Mouse (Mus musculus): ENCODE results near the gene Gm17018. TPM values are rescaled to one million over a fixed set of nuclear protein-coding genes. Genes with fewer than 3 reads are reported as not detected.
A peak's percentile ranks its signal among the peaks of the same experiment; 100 is the strongest.

Gene Gm17018
- total RNA-seq (2015; ENCODE audit: low replicate concordance) (1.2 and 5.6 TPM in 2 replicates), total RNA-seq (2017; ENCODE audit: low replicate concordance) (0.68 and 2.5 TPM in 2 replicates)

DNA sequence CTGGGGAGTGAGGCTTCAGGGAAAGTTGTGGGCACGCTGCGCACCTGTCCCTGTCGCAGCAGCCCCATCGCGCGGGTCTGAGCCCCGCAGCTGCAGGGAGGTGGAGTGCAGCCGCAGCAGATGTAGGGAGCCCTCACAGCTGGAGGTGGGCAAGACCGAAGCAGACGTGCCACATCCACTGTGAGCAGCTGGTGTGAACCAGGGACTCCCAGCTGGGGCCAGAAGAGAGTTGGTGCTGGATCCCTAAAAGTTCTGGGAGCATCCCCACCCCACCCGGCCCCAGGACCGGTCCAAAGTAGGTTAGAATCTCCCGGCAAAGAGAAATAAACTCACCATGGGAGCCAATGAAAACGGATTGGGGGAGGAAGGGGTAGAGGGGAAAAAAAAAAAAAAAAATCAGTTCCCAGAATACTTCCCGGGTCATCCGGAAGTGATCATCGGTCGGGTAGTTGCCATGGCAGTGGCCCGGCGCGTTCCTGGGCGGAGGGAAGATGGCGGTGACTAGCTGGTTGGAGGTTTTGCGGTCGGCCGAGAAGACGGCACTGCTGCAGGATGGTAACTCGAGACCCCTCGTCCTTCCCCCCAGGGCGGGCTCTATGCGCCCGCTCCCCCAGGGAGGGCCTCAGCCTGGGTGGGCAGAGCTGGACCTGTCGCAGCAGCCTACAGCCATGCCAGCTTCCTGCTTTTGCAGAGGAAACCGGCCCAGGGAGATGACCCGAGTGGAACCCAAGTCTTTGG lies at the start of gene Gm17018, which contains the start of gene Poll:
Gene Gm17018, plus strand, starts transcription at position 463 of the 738 bp plus-strand sequence.
Gene Poll, minus strand, starts transcription at position 379 of the 738 bp plus-strand sequence.
- peak; percentile 87 for ATAC-seq (replicated peaks; ENCODE audit: low FRiP score, poor library complexity, severe bottlenecking)

DNA sequence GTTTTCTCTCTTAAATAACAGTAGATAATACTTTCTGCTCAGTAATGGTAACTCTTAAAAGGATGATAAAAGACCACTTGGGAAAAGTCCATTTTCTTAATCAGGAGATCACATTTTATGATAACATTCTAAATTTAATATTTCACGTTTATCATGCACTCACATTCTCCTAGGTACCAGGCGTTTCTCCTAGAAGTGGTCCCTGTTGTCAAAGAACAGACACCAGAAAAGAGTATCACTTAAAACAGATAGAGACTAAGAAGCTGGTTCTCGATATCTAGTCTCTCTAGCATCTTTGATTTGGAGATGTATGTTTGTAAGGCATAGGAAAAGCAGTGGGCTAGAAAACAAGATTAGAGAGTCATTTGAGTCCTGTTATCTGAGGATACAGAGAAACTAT lies 49.7 kb upstream of the Gm17018 start:
- no peak for ATAC-seq (replicated peaks; ENCODE audit: low FRiP score, poor library complexity, severe bottlenecking)

DNA sequence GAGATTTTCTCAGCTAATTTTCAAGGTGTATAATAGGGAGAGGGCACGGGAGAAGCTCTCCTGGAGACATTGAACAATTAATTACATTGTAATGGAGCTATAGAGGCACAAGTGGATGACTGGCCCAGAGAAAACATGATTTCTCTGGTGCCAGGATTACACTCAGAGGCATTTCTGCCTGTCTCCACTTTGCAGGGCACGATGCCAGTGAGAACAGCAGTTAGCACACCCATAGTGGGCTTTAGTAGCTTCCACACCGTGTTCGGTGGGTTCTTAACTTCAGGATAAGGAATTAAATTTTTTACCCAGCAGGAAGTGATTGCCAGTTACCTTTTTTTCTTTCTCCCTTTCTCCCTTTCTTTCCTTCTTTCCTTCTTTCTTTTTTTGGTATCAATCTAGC lies 49.0 kb upstream of the Gm17018 start:
- ATAC-seq (replicated peaks; ENCODE audit: low FRiP score, poor library complexity, severe bottlenecking), result no peak

DNA sequence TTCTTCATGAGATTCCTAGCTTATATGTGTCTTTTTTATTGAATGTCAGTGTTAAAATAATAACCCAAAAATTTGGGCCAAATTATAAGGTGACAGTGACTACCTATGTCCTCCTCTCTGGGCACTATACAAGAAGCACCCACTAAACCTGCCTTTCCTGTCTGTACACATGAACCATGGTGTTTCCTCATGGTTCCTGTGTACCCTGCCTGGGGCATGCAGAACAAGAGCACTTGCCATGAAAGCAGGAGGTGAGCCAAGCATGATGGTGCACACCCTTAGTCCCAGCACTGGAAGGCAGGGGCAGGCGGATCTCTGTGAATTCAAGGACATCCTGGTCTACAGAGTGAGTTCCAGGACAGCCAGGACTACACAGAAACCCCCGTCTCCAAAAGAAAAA lies 45.1 kb upstream of the Gm17018 start:
- ATAC-seq (replicated peaks; ENCODE audit: low FRiP score, poor library complexity, severe bottlenecking), result no peak

DNA sequence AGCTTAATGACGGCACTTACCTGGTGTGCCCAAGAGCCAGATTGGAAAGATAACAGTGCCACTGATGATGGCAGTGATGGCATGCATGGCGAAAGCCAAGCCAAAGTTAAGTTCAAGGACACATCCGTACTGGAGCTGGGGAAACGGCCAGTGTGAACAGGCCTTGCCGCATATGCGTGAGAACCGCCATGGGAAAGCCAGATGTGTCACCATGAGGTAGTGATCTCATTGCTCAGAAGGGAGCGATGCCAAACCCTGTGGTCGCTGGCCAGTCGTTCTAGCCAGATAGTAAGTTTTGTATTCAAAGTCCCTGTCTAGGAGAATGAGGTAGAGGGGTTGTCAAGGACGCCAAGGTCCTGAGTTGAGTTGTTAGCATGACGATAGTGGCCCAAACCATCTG lies 44.2 kb upstream of the Gm17018 start:
- no peak for ATAC-seq (replicated peaks; ENCODE audit: low FRiP score, poor library complexity, severe bottlenecking)

DNA sequence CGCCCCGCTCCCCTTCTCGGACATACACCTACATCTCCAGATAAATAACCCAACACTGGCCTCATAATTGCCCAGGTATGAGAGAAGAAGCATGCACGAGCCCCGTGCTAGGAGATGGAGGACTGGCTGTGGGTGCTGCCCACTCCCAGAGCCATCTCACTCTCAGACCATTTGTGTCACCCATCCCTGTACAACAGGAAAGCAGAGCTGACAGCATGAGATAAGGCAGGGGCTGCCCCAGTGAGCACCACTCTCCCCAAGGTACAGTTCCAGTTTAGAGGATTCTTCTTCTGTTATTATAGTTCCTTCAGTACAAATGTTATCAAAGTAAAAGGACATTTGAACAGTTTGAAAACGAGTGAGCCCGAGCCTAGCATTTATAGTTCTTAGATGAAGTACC lies 33.0 kb upstream of the Gm17018 start:
- no peak for ATAC-seq (replicated peaks; ENCODE audit: low FRiP score, poor library complexity, severe bottlenecking)

DNA sequence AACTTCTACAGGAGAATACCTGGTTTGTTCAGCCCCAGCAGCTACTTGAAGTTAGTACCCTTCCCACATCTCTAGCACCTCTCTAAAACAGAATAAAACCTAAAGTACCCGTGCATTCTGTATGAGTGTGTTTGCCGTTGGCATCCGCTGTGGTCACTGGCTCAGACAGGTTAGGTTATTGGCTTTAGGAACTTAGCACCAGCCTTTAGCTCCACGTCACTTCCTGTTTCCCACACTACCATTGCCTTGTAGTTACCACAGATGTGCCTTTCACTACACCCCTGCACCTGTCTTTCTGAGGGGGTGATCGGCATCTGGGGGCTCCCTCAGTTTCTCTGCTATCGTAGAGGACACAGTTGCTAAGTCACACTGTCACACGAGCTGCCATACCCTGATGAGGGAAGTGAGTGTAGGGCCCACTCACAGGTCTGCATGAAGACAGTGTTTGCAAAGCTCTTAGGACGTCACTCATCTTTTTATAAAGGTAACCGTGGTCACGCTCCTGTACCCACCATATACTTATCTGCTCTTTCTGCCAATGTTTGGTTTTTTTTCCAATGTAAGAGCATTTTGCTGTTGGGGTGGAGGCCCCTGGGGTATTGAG lies 32.4 kb upstream of the Gm17018 start:
- ATAC-seq (replicated peaks; ENCODE audit: low FRiP score, poor library complexity, severe bottlenecking), result no peak

DNA sequence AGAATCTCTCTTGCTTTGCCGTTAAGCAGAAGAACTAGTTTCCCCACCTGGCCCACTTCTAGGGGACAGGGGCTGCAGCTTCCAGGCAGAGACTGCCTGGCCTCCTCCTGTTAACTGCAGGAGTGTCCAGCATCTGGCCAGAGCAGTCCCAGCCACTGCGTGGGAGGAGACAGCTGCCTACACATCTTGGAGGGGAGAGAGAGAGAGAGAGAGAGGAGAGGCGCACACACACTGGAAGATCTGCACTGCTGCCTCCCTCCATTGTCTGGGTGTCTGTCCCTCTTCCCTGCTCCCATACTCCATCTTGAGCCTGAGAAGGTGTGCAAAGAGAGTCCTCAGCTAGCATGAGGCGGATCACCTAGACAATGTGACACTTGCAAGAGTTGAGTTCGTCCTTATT lies 31.1 kb upstream of the Gm17018 start:
- ATAC-seq (replicated peaks; ENCODE audit: low FRiP score, poor library complexity, severe bottlenecking), result no peak

DNA sequence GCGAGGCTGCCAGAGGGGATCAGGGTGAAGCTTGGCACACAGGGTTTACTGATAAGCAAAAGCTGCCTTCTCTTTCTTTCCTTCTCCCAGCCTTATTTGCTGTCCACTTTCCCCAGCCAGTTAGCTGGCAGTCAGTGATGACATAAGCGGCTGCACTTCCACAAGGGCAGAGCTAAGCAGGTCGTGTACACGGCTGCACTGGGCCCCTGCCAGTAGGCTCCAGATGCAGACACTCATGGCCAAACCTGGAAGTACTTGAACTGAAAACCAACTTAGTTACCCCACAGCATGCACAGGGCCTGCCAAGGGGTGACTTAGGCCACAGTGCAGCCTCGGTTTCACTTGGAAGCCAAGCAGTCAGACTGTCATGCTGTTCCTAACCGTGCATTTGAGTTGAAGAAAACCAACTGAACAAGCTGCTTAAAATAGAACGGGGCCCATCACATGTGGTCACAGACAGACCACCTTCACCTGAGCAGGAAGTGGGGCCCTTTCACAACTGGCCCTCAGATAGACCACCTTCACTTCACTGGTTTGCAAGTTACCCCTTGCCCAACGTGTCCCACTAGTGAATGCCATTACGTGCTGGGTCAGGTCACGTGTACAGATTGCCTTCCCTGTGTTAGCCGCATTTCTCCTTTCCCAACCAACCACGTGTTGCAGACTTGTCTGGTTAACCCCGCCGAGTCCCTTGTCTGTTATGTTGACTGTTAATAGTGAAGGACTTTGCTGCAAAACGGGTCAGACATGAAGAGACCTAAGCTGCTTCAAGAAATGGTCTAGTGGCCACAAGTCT lies 30.0 kb upstream of the Gm17018 start:
- ATAC-seq (replicated peaks; ENCODE audit: low FRiP score, poor library complexity, severe bottlenecking), result 0 out of 2 replicates have a peak, but pooled peaks have one; percentile 14

DNA sequence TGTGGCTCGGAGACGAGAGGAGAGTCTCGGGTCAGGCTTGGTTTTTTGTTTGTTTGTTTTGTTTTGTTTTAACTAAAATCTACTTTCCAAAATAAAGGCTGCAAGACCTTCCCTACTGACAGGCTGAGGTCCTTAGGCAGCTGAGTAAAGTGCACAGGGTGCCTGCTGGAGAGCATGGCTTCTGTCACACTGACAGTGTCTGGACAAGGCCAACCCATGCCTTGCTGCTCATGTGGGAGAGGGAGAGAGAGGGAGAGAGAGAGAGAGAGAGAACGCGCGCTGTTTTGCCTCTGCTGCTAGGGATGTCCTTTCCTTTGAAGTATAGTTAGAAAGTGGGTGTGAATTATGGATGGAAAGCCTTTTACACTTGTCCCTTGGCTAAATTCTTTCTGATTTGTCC lies 28.9 kb upstream of the Gm17018 start:
- no peak for ATAC-seq (replicated peaks; ENCODE audit: low FRiP score, poor library complexity, severe bottlenecking)

DNA sequence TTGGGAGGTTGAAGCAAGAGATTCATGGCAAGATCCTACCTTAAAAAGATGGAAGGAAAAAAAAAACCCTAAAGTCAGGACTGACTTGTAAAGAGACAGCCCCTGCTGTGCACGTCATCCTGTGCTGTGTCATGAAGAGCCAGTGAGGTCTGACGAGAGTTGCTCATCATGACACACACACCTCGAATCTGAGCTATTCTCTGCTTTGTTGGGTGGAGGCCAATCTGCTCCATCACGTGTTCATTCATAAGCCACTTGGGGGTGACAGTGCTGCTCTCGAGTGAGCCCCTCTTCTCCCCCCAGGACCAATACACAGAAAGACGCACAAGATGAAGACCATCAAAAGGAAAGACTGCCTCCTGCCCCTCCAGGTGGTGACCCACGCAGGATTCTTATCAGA lies 26.8 kb upstream of the Gm17018 start:
- no peak for ATAC-seq (replicated peaks; ENCODE audit: low FRiP score, poor library complexity, severe bottlenecking)

DNA sequence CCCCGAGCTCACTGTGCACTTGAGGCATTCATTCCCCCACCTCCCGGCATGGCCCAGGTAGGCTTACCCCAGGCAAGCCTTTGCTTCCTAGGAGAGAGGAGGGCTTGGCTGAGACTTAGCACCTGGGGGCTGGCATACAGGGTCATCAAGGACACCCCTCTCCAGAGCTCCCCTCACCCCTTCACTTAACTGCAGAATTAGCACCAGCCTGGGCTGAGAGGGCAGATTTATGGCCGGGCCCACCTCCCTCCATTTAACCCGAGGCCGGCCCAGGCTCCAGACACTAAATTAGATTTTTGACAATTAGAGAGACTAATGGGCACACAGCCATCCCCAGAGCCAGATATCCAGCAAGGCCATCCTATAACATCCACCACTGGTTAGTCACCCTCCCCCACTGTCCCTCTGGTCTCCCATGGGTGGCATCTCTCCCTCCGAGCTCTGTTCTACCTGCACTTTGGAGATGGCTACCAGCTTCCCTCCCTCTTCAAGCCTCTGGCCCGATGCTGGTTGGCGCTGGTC lies 25.1 kb upstream of the Gm17018 start:
- no peak for ATAC-seq (replicated peaks; ENCODE audit: low FRiP score, poor library complexity, severe bottlenecking)

DNA sequence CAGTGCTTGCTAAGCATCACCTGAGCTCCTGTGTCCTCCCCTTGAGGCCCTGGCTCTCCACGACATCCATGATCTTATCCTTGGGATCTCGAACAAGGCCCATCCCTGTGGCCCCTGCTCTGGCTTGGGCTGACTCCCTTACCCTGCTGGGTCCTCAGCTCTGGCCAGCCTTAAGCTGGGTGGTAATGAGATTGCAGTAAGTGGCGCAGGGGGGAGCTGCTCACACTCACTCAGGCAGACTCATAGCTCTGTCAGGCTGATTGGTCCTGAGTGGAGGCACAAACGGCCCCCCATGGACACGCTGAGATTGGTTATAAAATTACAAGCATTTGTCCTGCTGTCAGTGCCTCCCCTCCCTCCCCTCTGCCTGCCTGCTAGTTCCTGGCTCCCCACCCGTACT lies 24.5 kb upstream of the Gm17018 start:
- ATAC-seq (replicated peaks; ENCODE audit: low FRiP score, poor library complexity, severe bottlenecking), result no peak

DNA sequence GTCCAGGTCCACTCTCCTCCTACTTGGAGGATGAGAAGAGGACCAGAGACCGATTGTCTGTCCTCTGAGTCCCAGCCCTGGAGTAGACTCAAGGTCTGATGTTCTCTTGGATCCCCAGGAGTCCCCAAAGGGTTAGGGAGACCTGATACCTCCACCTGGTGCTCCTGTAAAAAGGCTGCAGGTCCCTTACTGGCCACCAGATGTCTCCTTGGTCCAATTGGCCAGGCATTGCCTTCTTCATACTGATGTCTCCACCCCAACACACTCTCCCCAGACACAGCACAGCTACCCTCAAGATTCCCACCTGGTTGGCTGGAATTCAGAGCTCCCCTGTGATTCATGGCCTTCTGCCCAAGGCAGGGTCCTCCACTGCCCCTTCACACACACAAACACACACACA lies 22.9 kb upstream of the Gm17018 start:
- peak; percentile 68 for ATAC-seq (replicated peaks; ENCODE audit: low FRiP score, poor library complexity, severe bottlenecking)

DNA sequence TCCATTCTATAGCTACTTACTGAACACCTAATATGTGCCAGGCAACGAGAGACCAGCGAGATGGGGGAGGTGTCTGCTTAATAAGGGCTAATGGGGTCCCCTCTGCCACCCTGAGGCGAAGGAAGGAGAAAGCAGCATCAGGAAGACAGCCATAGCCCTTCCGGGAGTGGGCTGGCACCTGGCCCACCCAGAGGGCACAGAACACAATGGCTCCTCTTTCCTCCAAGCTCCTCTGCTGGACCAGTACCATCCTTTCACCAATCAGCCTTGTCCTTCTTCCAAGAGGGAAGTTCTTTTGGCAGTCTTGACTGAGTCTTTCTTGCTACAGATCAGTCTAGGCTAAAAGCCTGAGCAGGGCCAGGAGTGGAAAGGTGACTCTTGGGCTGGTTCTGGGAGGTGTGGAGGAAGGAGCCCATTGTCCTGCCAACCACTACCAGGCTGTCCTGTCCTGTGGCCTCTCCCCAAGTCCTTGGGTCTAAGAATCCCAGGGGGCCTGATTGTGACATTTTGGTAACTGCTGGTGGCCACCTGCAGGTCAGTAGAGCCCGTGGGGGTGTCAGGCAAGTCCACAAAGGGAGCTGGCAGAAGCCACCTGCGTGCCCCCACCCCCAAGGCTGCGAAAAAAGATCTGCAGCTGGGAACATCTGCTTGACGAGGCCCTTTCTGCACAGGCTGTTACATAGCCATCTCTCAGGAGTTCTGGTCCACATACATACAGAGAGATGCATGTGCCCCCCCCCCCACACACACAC lies 19.6 kb upstream of the Gm17018 start:
- ATAC-seq (replicated peaks; ENCODE audit: low FRiP score, poor library complexity, severe bottlenecking), result no peak

DNA sequence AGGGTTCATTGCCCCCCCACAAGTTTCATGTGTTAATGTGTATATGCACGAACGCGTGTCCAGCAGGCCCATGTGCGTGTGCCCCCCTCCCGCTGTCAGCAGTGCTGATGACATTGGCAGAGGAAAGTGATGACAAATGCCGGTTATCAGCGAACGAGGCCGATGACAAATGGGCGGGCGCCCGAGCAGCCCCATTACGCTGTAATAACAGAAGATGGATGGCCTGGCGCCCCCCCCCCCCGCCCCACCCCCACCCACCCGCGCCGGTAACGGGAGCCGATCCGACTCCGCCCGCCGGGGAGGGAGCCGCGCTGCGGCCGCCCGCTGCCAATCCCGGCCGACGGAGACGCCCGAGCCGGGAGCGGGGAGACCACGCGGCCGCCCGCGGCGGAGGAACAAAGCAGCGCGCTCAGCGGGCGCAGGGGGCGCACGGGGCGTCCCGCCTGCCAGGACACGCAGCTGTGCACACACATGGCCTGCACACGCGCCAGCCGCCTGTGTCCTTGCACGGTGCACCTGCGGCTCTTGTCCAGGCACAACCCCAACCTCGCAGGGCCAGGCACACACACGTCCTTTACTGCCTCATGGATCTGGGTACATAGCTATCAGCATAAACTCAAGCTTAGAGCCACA lies 18.9 kb upstream of the Gm17018 start:
- no peak for ATAC-seq (replicated peaks; ENCODE audit: low FRiP score, poor library complexity, severe bottlenecking)

DNA sequence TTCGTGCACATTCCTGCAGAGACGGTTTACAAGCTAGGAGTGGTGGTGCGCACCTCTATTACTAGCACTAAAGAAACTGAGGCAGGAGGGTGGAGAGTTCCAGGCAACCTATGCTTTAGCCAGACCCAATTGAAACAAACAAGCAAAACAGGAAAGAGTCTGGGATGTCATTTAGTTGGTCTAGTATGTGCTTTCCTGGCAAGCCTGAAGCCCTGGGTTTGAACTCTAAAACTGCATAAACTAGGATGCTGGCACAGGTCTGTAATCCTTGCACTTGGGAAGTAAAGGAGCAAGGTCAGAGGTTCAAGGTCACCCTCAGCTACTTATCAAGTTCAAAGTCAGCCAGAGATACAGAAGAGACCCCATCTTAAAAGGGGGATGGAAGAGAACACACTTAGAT lies 18.4 kb upstream of the Gm17018 start:
- ATAC-seq (replicated peaks; ENCODE audit: low FRiP score, poor library complexity, severe bottlenecking), result no peak

DNA sequence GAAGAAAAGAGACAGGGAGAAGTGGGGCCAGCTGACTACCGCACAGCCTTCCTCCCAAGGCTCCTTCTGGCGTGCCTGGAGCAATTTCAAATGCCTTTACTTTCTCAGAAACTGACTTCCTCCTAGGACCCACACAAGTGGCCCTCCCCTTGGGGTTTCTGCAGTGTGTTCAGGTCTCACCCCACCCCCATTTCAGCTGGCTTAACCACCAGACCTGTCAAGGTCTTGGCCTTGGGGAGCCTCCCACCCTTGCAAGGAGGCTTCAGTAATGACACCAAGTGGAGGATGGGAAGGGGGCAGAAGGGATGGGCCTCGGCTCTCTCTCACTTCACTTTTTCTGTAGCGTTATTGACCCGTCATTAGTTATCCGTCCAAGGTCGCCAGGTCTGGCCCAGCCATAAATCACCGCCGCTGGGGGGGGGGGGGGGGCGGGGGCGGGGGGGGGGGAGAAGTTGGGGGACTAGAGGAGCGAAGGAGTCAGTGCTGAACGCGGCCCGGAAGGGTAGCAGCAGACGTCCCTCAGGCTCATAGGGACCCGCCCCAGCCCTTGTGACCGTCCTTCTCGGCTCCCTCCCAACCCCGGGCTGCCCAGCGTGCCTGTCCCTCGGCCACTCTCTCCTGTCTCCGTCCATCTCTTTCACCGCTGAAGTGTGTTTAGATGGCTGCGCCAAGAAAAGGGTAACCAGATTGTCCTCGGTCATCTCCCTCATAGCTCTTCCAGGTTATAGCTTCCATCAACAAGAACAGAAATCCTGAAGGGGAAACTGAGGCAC lies 16.1 kb upstream of the Gm17018 start:
- ATAC-seq (replicated peaks; ENCODE audit: low FRiP score, poor library complexity, severe bottlenecking), result no peak

DNA sequence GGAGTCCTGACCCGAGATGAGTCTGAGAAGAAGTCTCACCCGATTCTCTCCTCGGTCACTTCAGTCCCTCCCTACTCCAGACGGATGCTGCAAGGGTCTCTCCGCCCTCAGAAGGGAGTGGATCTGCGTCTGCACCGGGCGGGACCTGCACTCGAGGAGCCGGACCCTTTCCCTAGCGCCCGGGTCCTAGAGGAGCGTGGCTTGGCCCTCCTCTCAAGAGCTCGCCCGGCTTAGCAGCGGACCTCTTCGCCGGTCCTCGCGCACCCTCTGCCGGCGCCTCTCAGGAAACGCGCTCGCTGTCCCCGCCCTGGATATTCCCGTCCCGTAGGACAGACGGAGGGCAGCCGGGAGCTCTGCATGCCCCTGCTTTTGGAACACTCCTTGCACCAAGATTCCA lies 15.5 kb upstream of the Gm17018 start:
- peak; percentile 85 for ATAC-seq (replicated peaks; ENCODE audit: low FRiP score, poor library complexity, severe bottlenecking)
